Mouse (Mus musculus) olfactory bulb, adult 2 months (tissue): ENCODE data around the gene Ccdc62. TPM values are rescaled to one million over a fixed set of nuclear protein-coding genes. Genes with fewer than 3 reads are reported as not detected.
A peak's percentile ranks its signal among the peaks of the same experiment; 100 is the strongest.

ENCODE experiments used
- H3K27ac ChIP-seq: fragments of 200-500 bp; 2 replicates; pipeline ENCODE4 v1.5.1; 2012; ENCODE audit warnings: low read depth, low read length; ENCODE audit not compliant: insufficient read depth
- H3K4me1 ChIP-seq: fragments of 200-500 bp; 2 replicates; pipeline ENCODE4 v1.6.1; 2012; ENCODE audit warnings: low read length; ENCODE audit not compliant: control insufficient read depth, insufficient read depth
- H3K4me3 ChIP-seq: fragments of 200-500 bp; 2 replicates; pipeline ENCODE4 v1.5.1; 2012; ENCODE audit warnings: mild to moderate bottlenecking, low read depth, low read length, moderate library complexity; ENCODE audit not compliant: insufficient read depth
- CTCF ChIP-seq: fragments of 200-500 bp; IDR thresholded peaks from 2 replicates; pipeline ENCODE4 v1.5.1; 2012; ENCODE audit warnings: low read depth, mild to moderate bottlenecking, low read length, moderate library complexity; ENCODE audit not compliant: insufficient read depth
- POLR2A ChIP-seq: fragments of 200-500 bp; IDR thresholded peaks from 2 replicates; pipeline ENCODE4 v1.6.1; 2012; ENCODE audit warnings: mild to moderate bottlenecking, low read depth, low read length, moderate library complexity; ENCODE audit not compliant: insufficient read depth
- WGBS: fragments of 180-500 bp; shearing (Covaris S2); methylation state at CpG from one replicate; pipeline ENCODE4 v1.1.7; 2018; 5-methylcytosine and 5-hydroxymethylcytosine counted together
- polyA plus RNA-seq: library from polyadenylated mRNA; stranded (reverse); fragments of >200 nt; gene quantifications from 2 replicates; pipeline ENCODE4 v1.2.4, GENCODE M21; 2012; ENCODE audit warnings: low replicate concordance; ENCODE audit not compliant: missing spikeins, insufficient read depth, insufficient read length

Ccdc62 gene
- not detected in 2 replicates for polyA plus RNA-seq

GRCm38 (mm10) chr5:123930508-123930989, at the start of gene Ccdc62:
Gene Ccdc62 (plus strand): TSS chr5:123930679.
- H3K27ac ChIP-seq, result peak within 1 kb of the TSS; percentile 97
- TF ChIP-seq POLR2A (peak; percentile 99), CTCF (no peak)
- peaks cover 4% of the 10 kb centered on the region for H3K4me1 ChIP-seq
- under 1% methylated on average over 56 of the region's 56 CpGs for WGBS
- peak within 1 kb of the TSS; percentile 100 for H3K4me3 ChIP-seq

DNA sequence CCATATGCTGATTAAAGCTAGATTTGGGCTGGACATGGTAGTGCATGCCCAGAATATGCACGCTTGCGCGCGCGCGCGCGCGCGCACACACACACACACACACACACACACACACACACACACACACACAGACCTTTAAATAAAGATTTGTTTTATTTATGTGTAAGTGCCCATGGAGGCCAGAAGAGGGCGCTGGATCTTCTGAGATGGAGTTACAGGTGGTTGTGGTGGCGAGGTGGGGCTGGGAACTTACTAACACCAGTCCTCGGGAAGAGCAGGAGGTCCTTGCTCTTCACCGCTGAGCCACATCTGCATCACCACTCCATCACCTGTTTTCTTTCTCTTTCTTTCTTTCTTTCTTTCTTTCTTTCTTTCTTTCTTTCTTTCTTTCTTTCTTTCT, 49.7 kb upstream of the Ccdc62 start:
- 77% methylated on average over 14 of the region's 14 CpGs for WGBS

DNA sequence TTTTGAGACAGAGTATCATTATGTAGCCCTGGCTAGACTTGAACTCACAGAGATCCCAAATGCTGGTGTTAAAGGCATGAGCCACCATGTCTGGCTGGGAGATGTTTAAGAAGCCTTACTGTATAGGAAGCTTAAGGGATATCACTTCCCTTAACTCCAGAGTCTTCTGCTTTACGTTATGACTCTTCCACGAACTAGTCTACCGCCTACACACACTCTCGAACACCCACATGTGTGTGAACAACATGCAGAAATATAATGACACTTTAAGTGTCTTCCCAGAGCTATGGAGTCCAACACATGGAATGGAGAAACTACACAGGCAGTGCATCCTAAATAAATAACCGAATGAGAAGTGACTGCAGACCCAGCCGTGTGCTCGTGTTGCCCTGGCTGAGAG, 46.6 kb upstream of the Ccdc62 start:
- WGBS, result 60% methylated on average over 7 of the region's 7 CpGs
- Histone ChIP-seq H3K4me1 (no peaks in the 10 kb centered on the region), H3K4me3 (no peak overlapping the region), H3K27ac (no peak overlapping the region)
- TF ChIP-seq POLR2A, result no peak
- no peak for TF ChIP-seq CTCF

More for the DNA sequence above, 49.7 kb upstream of the Ccdc62 start:
- H3K4me3 ChIP-seq, result no peak overlapping the region
- H3K4me1 ChIP-seq, result no peaks in the 10 kb centered on the region
- H3K27ac ChIP-seq, result no peak overlapping the region
- TF ChIP-seq CTCF (no peak), POLR2A (no peak)

DNA sequence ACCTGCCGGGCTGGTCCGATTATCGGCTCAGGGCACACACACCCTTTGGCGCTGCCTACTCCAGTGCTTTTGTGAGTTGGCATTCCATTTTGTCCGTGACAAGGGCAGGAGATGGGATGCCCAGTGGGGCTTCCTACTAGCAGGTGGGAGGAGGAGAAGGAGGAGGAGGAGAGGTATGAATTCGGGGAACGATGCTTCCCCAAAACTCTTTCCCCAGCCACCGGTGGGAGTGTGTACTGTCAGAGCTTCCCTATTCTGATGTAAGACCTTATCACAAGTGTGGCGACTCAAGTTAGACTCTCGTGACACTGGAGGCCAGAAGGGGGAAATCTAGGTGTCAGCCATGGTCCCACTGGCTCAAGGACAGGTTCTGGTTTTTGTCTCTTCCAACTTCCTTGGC, 46.1 kb upstream of the Ccdc62 start:
- H3K4me1 ChIP-seq, result no peaks in the 10 kb centered on the region
- TF ChIP-seq POLR2A (no peak), CTCF (no peak)
- H3K27ac ChIP-seq, result no peak overlapping the region
- 70% methylated on average over 10 of the region's 10 CpGs for WGBS
- no peak overlapping the region for H3K4me3 ChIP-seq

DNA sequence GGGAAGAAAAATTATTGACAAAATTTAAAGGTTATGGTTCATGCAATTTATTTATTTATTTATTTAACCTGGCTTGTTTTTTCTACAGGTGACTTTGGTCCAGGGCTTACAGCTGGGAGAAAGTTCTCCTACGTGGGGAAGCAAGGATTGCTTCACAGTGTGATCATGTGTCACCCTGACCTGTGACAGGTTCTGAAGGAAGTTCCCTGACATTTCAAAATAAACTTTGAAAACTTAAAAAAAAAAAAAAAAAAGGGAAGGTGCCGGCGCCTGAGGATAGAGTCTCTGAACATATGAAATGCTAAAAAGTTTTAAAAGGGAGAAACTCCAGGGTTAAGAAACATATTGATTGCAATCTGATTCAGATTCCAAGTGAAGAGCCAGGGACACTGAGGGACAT, 44.1 kb upstream of the Ccdc62 start:
- no peak overlapping the region for H3K4me3 ChIP-seq
- no peak overlapping the region for H3K27ac ChIP-seq
- no peaks in the 10 kb centered on the region for H3K4me1 ChIP-seq
- no peak for TF ChIP-seq POLR2A
- TF ChIP-seq CTCF, result no peak
- WGBS, result 86% methylated on average over 3 of the region's 3 CpGs

DNA sequence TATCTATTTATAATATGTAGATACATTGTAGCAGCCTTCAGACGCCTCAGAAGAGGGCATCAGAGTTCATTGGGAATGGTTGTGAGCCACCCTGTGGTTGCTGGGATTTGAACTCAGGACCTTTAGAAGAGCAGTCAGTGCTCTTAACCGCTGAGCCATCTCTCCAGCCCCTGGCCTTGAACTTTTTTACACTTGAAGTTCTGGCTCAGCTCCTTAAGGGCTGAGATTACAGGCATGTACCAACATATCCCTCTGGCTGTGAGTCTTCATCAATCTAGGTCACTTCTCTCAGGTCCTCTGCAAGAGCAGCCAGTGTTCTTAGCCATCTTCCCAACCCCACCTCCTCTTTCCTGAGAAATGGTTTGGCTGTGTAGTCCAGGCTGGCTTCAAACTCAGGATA, 40.2 kb upstream of the Ccdc62 start:
- whole genome bisulfite sequencing, result 76% methylated on average over 2 of the region's 2 CpGs
- no peak overlapping the region for H3K4me3 ChIP-seq

GRCm38 (mm10) chr5:123890987-123891386, 39.5 kb upstream of the Ccdc62 start:
- no peak for TF ChIP-seq POLR2A
- no peak for TF ChIP-seq CTCF
- no peak overlapping the region for H3K4me3 ChIP-seq
- H3K4me1 ChIP-seq, result peaks cover 2% of the 10 kb centered on the region; the same call in 1 of the 2 replicates
- H3K27ac ChIP-seq, result no peak overlapping the region
- 82% methylated on average over 5 of the region's 5 CpGs for WGBS

More for the DNA sequence above, 40.2 kb upstream of the Ccdc62 start:
- TF ChIP-seq POLR2A (no peak), CTCF (no peak)
- no peak overlapping the region for H3K27ac ChIP-seq
- H3K4me1 ChIP-seq, result peaks cover 2% of the 10 kb centered on the region; the same call in 1 of the 2 replicates

- Histone ChIP-seq H3K4me3 (no peak overlapping the region), H3K4me1 (peaks cover 2% of the 10 kb centered on the region; the same call in 1 of the 2 replicates), H3K27ac (no peak overlapping the region)
- TF ChIP-seq POLR2A, result no peak
- no peak for TF ChIP-seq CTCF
- 46% methylated on average over 6 of the region's 6 CpGs for WGBS
Observed at GRCm38 (mm10) chr5:123891669-123892068, 38.8 kb upstream of the Ccdc62 start.

- no peak overlapping the region for H3K4me3 ChIP-seq
- peaks cover 9% of the 10 kb centered on the region for H3K4me1 ChIP-seq
- H3K27ac ChIP-seq, result no peak overlapping the region
- TF ChIP-seq POLR2A (no peak), CTCF (no peak)
- WGBS, result 93% methylated on average over 5 of the region's 5 CpGs
Observed at GRCm38 (mm10) chr5:123893520-123893919, 37.0 kb upstream of the Ccdc62 start.

DNA sequence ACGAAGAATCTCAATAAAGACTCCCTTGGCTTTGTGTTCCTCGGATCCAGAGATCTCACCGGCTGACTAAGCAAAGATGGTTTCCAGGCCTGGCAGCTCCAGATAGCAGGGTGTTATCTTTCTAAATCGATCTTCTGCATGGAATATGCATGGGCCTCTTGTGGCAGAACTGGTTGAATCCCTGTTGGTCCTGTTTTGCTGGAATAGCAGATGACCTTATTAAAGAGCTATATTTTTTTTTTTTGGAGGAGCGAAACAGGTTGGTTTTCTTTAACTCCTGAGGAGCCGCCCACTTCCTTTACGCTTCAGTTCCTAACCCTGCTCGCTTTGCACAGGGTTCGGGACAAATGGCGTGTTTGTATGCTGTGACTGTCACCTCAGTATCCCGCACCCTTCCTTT, 34.1 kb upstream of the Ccdc62 start:
- TF ChIP-seq POLR2A (no peak), CTCF (no peak)
- peaks cover 9% of the 10 kb centered on the region for H3K4me1 ChIP-seq
- H3K4me3 ChIP-seq, result no peak overlapping the region
- 88% methylated on average over 11 of the region's 11 CpGs for WGBS
- no peak overlapping the region for H3K27ac ChIP-seq
